Mouse (Mus musculus) ES-E14 (cell line): ENCODE measurements around the gene Exoc4.

Source experiments
- CHD2 ChIP-seq: IDR thresholded peaks from 2 replicates; pipeline ENCODE4 v1.6.1; 2014; ENCODE audit warnings: mild to moderate bottlenecking, low read depth, low read length, inconsistent platforms
- HCFC1 ChIP-seq: IDR thresholded peaks from 2 replicates; pipeline ENCODE4 v1.6.1; 2012; ENCODE audit warnings: low read length, inconsistent platforms, borderline replicate concordance; ENCODE audit not compliant: insufficient read depth
- ZC3H11A ChIP-seq: IDR thresholded peaks from 2 replicates; pipeline ENCODE4 v1.6.1; 2012; ENCODE audit warnings: low read depth, mild to moderate bottlenecking, inconsistent platforms, low read length, borderline replicate concordance
- ZNF384 ChIP-seq: IDR thresholded peaks from 2 replicates; pipeline ENCODE4 v1.6.1; 2012; ENCODE audit warnings: low read depth, low read length, inconsistent platforms

DNA sequence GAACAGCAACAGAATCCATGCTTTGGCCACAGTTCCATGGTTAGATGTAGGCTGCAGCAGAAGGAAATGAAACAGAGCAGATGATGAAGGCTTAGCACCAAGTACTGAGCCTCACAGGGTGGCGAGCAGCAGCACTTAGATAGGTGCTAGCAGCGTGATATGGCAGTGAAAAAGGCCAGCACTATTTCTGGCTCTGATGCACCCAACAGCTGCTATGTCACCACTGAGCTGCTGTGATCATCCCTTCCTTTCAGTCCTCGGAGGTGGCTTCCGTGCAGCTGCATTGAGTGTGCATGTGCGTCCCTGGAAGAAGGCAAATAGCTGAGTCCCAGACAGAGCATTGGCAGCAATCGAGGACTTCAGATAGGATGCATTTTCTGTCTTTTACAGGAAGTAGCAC is 112.7 kb downstream of the Exoc4 start:
- TF ChIP-seq ZC3H11A (no peak), ZNF384 (no peak), HCFC1 (no peak), CHD2 (no peak)
